Mouse (Mus musculus) right cerebral cortex, adult 18-20 months (tissue): ENCODE data around the gene Il1f9.
A peak's percentile ranks its signal among the peaks of the same experiment; 100 is the strongest.
"Not testable (repeated sequence)": the region's sequence is repeated elsewhere in the genome, so short reads cannot be mapped to it uniquely, and the experiment has no call there.

Source experiments
- DNase-seq: peaks from one replicate; pipeline ENCODE4 v3.0.0; 2022; ENCODE audit warnings: mixed read lengths

Gene Il1f9

DNA sequence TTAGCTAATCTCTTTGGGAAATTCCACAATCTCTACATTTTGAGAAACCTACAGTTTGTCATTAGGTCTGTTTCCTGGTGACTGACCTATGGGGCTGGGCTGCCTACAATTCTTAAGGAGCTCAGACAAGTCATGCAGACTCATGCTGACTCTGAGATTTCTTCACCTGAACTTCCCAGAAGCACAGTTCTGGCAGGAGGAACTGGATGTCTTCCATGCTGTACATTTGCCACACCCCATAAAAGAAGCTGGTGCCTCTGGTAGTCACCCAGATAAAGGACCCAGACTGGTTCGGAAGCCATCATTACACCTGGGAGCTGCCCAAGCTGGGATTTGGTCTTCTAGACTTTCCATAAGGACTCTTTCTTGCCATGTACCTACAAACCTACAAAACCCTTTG is at the start of gene Il1f9:
Gene Il1f9, plus strand, starts transcription at position 301 of the 400 bp plus-strand sequence.
- no peak for DNase-seq

DNA sequence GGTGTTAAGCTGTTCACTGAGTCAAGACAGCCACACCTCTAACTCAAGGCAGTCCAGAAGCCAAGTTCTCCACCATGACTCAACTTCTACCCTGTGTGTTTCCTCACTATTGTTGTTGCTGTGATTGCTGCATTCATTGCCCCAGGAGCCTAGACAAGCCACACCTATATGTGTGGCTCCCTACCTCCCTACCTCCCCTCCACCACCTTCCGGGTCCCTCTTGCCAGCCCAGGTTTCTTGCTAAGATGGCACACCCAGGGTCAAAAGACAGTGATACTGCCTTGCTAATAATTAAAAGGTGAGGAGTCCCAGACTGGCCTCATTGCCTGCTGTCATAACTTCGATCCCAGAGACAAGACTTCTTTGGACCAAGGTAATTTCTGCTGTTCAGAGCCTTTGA is 33.4 kb upstream of the Il1f9 start, which contains the start of gene Il1f8:
Gene Il1f8, plus strand, starts transcription at position 301 of the 400 bp plus-strand sequence.
- DNase-seq = no peak

DNA sequence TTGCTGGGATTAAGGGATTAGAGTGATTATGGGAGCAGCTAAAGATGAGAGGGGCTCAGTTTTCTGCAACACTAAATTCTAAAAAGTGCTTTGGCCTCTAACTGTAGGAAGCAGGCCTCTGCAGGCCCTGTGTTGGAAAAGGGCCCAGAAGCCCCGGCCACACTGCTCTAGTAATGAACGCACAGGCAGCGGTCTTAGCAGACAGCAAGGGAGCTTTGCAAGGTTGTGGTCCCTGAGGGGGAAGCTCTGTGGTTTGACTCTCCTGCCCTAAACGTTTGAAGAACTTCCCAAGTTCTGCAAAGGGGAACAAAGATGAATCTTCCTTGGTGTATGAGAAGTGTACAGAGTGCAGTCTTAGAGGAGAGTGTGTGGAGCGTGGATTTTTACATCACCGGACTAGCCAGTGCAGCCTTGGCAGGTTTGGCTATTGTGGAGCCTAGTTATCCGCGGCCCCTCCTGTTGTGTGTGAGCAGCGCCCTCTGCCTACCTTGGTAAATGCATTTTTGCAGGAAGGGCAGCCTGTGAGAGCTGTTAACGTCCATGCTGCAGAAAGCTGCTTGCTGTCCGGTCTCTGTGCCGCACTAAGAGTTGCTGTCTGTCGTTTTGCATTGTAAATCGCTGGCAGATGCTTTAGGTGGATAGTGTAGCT is 4.5 kb upstream of the Il1f9 start:
- peak; percentile 52 for DNase-seq

DNA sequence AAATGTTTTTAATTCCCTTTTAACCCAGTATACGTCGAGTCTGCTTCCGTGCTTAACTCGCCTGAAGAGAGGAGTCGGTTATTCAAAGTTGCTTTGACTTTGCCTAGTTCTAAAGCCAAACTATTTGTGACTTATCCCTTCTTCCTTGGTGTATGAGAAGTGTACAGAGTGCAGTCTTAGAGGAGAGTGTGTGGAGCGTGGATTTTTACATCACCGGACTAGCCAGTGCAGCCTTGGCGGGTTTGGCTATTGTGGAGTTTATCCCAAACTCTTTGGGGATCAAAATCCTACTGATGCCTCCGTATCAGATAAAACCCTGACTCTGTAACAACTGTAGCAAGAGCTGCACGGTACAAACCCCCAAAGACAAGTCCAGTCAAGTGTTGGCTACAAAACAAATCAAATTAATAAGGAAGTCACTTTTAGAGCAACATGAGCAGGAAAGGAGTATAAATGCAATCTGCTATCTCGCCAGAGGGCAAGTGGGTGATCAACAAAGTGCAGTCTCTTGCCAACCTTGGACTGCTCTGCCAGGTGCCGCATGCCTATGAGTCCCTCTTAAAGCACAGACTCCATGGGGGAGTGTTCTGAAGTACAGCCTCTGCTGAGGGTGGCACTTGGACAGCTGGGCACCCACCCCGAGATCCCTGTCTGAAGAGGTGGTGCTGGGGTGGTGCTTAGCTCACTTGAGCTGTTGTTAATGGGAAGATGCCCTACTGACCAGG is 3.7 kb upstream of the Il1f9 start:
- DNase-seq = not testable (repeated sequence)

DNA sequence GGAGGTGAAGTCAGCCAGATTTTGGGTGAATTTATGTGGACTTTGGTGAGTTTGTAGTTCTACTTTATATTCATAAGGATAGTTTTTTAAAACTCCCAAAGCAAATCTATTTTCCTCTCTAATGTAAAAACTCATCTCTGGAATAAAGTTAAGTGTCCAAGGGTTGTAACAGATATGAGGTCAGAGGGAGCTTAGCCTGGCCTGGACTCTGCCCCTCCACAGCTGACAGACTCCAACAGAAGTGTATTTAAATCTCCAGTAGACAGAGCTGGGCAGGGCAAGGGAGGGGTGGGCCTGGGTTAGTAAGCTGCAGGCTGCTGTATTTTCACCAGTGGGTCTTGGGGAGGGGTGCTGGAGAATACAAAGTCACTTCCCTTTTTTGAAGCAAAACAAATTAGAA is 2.2 kb upstream of the Il1f9 start:
- DNase-seq = not testable (repeated sequence)

DNA sequence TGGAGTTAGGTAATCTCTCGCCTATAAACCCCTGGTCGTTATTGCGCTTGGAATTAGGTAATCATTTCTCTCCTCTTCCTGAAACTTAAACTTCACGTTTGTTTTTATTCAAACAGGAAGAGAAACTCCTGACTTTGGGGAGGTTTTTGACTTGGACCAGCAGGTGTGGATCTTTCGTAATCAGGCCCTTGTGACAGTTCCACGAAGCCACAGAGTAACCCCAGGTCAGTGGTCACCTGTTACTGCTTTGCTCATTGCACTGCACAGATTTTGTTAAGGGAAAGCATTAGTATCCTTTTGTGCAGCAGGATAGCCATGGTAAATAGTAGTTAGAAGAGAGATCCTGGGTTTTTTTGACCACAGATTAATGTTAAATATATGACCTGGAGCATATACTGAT is 1.3 kb downstream of the Il1f9 start:
- DNase-seq = no peak

DNA sequence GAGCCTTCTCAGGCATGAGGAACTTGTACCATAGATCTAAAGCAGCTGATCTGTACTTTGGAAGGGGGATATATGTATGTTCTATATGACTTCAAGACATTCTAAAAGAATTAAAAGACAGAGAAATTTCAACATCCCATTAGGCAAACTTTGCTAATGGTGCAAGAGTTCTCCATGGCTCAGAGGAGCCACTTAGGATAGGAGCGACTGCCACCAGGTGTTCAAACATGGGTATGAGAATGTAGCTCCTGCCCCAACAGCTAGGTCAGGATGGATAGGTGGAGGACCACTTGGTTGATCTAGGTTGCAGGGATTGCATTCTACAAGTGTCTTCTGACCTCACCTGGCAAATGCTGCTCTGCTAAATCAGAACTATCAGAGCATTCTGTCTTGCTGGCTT is 1.9 kb downstream of the Il1f9 start:
- DNase-seq = no peak

DNA sequence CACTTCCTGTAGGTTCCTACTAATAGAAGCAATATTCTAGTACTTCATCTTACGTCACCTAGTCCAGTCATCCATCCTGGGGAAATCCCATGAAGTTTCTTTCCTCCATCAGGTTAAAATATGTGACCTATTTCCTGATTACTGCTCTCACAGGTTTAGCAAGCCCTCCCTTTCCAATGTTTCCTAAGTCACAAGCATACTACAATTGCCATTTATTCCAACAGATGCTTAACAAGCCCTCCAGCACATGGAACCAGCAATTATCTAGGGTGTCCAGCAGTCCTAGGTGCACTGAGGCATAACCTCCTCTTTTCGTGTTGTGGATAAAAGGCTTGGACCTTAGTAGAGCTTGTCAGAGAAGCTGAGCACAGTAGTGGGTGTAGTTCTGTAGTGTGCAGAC is 28.8 kb downstream of the Il1f9 start, which contains the start of gene Il1f6:
Gene Il1f6, plus strand, starts transcription at position 301 of the 400 bp plus-strand sequence.
- no peak for DNase-seq

DNA sequence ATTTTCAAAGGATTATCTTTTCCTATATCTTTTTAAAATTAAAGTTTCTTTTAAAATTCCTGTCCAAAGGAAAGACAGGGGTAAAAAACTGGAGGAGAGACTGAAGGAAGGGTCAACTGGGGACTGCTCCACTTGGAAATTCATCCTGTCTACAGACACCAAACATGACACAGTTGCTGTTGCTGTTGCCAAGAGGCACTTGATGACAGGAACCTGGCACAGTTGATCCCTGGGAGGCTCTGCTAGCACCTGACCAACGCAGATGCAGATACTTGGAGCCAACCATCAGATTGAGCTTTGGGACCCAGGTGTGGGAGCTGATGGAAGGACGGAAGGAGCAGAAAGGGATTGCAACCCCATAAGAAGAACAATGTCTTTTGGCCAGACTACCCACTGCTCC is 40.9 kb downstream of the Il1f9 start:
- no peak for DNase-seq
